Mouse (Mus musculus): ENCODE measurements around the gene Neu2.

Gene Neu2

GRCm38 (mm10) chr1:87541614-87542013, 31.9 kb downstream of the Neu2 start:
- DNase-seq: peak; percentile 8

- DNase-seq: no peak
These were observed 41.3 kb downstream of the Neu2 start for GRCm38 (mm10) chr1:87551008-87551407.

- no peak for DNase-seq
These were observed 43.9 kb downstream of the Neu2 start for GRCm38 (mm10) chr1:87553586-87553985.

- no peak for DNase-seq
These were observed 53.3 kb downstream of the Neu2 start for GRCm38 (mm10) chr1:87562967-87563366.

- DNase-seq: no peak
These were observed 56.1 kb downstream of the Neu2 start for GRCm38 (mm10) chr1:87565760-87566159.

GRCm38 (mm10) chr1:87568398-87568797, 58.7 kb downstream of the Neu2 start:
- peak; percentile 48 for DNase-seq

GRCm38 (mm10) chr1:87573261-87573660, 63.6 kb downstream of the Neu2 start:
- DNase-seq: no peak

GRCm38 (mm10) chr1:87573800-87574215, 64.1 kb downstream of the Neu2 start, which contains the start of gene Ngef:
Gene Ngef (minus strand): TSS chr1:87573870.
- no peak for DNase-seq

GRCm38 (mm10) chr1:87574353-87574752, 64.7 kb downstream of the Neu2 start:
- no peak for DNase-seq

- DNase-seq: no peak
These were observed 65.1 kb downstream of the Neu2 start for GRCm38 (mm10) chr1:87574785-87575184.

GRCm38 (mm10) chr1:87578965-87579364, 69.3 kb downstream of the Neu2 start:
- DNase-seq: no peak

- DNase-seq: no peak
These were observed 71.1 kb downstream of the Neu2 start for GRCm38 (mm10) chr1:87580824-87581223.

GRCm38 (mm10) chr1:87589162-87589561, 79.5 kb downstream of the Neu2 start:
- no peak for DNase-seq

- no peak for DNase-seq
These were observed 80.3 kb downstream of the Neu2 start for GRCm38 (mm10) chr1:87589980-87590379.

GRCm38 (mm10) chr1:87594261-87594660, 84.6 kb downstream of the Neu2 start:
- DNase-seq: no peak

- DNase-seq: no peak
These were observed 85.0 kb downstream of the Neu2 start for GRCm38 (mm10) chr1:87594671-87595070.

GRCm38 (mm10) chr1:87600533-87600932, 90.8 kb downstream of the Neu2 start:
- DNase-seq: no peak

GRCm38 (mm10) chr1:87601801-87602200, 92.1 kb downstream of the Neu2 start:
- DNase-seq: no peak

GRCm38 (mm10) chr1:87603389-87603788, 93.7 kb downstream of the Neu2 start:
- no peak for DNase-seq

GRCm38 (mm10) chr1:87605296-87605695, 95.6 kb downstream of the Neu2 start:
- DNase-seq: no peak

- DNase-seq: peak; percentile 60
These were observed 97.8 kb downstream of the Neu2 start for GRCm38 (mm10) chr1:87607385-87608091.

GRCm38 (mm10) chr1:87608416-87609046, 98.8 kb downstream of the Neu2 start:
- DNase-seq: peak; percentile 82

GRCm38 (mm10) chr1:87614576-87615295, 105.0 kb downstream of the Neu2 start:
- no peak for DNase-seq

GRCm38 (mm10) chr1:87620211-87620668, 110.6 kb downstream of the Neu2 start, which contains the start of gene Inpp5d:
Gene Inpp5d (plus strand): TSS chr1:87620312.
- DNase-seq: peak; percentile 72

Measured in thymus, postnatal 25 days (tissue).